Mouse (Mus musculus): ENCODE measurements around the gene Bcl2l14. TPM values are rescaled to one million over a fixed set of nuclear protein-coding genes. Genes with fewer than 3 reads are reported as not detected.
A peak's percentile ranks its signal among the peaks of the same experiment; 100 is the strongest.

Gene Bcl2l14
- total RNA-seq, 1 experiment from 2014 or later: 0.24 TPM

- no peak for DNase-seq
These were observed 47.2 kb downstream of the Bcl2l14 start for GRCm38 (mm10) chr6:134443198-134443904.

GRCm38 (mm10) chr6:134443925-134444324, 47.8 kb downstream of the Bcl2l14 start:
- no peak for DNase-seq

DNA sequence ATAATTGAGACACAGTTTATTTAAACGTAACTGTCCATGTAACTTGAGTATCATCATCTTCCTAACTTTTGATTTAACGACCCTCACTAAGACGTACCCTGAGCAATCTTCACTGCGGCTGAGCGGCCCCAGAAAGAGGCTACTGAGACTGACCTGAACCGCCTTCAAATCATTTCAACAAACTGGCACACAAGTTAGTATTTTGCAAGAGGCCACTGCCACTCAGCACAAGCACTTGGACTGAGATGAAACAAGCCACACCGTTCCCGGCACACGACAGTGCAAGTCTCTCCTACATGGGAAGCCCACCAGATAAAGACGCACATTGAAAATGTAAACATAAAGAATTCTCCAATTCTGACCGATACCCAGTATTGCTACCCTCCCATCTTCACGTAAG, 52.3 kb downstream of the Bcl2l14 start:
- DNase-seq: no peak

GRCm38 (mm10) chr6:134449958-134450357, 53.8 kb downstream of the Bcl2l14 start:
- DNase-seq: no peak

DNA sequence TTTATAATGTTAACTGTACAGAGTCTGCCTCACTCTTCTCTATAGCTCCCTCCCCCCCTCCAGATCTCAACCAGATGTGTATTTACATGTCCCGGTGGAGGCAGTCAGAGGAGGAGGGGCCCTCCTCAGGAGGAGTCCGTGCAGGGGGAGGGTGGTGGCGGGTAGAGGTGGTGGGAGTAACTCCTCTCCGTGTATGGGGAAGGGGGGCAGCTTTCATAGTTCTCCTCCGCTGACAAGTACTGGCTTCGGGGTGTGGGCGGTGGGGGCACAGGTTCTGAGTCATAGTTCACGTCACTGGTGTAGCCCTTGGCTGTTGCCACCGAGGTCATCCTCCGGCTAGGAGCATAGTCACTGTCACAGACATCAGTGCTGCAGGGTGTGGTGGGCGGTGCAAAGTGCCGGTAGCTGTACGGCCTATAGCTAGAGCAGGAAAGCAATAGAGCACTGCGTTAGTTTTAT, 54.6 kb downstream of the Bcl2l14 start:
- peak; percentile 68 for DNase-seq

DNA sequence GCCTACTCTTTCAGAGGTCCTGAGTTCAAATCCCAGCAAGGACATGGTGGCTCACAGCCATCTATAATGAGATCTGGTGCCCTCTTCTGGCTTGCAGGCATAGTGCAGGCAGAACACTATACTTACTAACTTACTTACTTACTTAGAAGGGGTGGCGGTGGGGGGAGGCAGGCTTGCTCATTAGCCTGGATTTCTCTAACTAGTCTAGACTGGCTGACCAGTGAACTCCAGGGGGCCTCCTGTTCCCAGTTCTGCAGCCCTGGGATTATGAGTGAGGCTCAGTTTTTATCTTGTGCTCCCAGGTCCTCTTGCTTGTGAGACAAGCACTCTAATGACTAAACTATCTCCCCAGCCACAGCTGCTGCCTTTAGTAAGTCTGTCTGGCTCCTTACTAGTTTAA, 58.0 kb downstream of the Bcl2l14 start:
- no peak for DNase-seq

GRCm38 (mm10) chr6:134458376-134458775, 62.3 kb downstream of the Bcl2l14 start:
- no peak for DNase-seq

DNA sequence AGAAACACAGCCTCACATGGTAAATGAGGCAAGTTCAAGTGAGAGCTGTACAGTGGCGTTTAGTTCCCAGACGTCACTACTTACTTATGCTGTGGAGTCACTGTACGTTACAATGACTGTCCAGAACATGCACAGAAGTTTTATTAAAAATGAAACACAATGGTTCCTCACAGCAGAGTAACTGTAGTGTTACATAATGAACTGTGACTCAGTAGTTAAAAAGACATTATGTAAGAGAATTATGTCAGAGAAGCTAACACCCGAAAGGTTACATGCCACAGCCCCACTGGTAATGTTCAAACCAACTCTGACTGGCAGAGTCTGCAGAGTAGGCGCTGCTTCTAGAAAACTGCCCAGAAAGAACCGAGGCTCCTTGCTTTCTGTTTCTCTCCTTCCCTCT, 65.1 kb downstream of the Bcl2l14 start:
- no peak for DNase-seq

DNA sequence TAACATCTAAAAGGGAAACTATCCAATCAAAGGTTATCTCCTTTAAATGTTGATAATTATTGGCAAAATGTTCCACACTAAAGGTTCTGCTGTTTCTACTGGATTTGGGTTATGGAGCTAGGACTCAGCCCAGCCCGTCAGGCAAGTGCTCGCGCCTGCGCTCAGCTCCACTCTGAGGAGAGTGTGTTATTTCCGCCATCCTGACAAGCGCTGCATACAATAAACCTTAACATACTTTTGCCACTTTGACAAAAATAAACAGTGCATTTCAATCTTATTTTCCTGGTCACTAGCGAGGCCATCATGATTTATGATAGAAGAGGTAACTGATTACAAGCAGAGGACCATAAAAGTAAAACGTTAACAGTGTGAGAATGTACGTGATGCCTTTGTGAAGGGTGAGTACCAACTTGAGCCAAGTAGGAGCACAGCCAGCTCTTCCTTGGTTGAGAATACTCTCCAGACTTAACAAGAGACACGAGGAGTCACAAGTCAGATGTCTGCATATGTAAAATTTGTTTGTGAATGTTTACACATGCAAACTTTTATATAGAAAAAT, 70.6 kb downstream of the Bcl2l14 start:
- no peak for DNase-seq

DNA sequence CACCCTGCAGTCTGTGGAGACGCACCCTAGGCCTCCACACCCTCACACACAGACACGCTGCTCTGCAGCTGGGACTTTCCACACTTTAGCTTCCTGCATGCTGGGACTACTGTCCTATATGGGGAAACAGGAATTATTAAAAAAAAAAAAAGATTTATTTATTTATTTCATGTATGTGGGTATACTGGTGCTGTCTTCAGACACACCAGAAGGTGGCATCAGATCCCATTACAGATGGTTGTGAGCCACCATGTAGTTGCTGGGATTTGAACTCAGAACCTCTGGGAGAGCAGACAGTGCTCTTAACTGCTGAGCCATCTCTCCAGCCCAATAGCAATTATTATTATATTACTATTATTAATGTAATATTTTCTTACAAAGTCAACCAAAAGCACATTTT, 73.2 kb downstream of the Bcl2l14 start:
- DNase-seq: no peak

DNA sequence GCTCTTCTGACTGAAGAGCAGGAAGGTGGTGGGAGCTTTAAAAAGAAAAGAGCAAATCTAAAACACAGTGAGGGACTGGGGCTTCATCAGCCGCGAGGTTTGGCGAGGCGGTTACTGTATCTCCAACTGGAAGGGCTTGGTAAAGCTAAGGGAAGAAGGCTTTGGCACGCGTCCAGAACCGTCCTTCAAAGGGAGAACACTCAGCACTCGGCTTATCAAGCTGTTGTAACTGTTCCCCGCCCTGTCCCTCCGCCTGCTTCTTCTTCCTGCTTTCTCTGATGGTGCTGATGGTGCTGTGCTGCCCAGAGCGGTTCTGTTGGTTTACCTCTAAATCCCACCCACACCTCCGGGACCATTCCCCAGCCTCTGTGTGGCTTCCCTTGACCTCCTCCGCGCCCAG, 74.7 kb downstream of the Bcl2l14 start:
- peak; percentile 87 for DNase-seq

DNA sequence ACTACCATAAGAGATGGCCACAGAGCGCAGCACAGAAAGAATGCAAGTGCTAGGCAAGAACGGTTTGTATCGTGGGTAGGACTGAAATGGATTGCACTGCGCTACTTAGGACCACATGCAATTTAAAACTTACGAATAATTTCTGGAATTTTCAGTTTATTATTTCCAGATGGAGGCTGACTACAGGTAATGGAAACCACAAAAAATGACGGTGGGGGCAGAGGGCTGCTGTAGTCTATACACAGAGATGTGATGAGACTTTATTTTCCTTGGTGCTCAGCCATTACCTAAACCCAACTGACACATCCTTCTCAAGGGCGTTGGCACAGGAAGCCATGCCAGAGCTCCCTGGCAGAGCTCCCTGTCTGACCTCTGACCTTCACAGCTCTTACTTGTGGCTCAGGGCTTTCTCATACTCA, 77.0 kb downstream of the Bcl2l14 start:
- DNase-seq: peak; percentile 70

GRCm38 (mm10) chr6:134479481-134479880, 83.4 kb downstream of the Bcl2l14 start:
- no peak for DNase-seq

- DNase-seq: peak; percentile 33
These were observed 90.2 kb downstream of the Bcl2l14 start for GRCm38 (mm10) chr6:134486318-134486717.

Other genes with a start within 250 kb of the Bcl2l14 start
- 94.4 and 112 TPM in 2 replicates for gene Lrp6, start 170.6 kb downstream of the Bcl2l14 start, total RNA-seq (2021)
- 3.7 and 5.5 TPM in 2 replicates for gene Mansc1, start 236.2 kb downstream of the Bcl2l14 start, total RNA-seq (2021)
- gene Borcs5, start 243.2 kb downstream of the Bcl2l14 start, total RNA-seq (2021): 16.3 and 17.5 TPM in 2 replicates